Mouse (Mus musculus) stomach, postnatal 0 days (tissue): Measurements from ENCODE around the gene Fgfr2.

ENCODE experiments used
- CTCF ChIP-seq: IDR thresholded peaks from 2 replicates; pipeline ENCODE4 v1.5.1; 2016; ENCODE audit warnings: antibody characterized with exemption, low read depth, mild to moderate bottlenecking, moderate library complexity
- EP300 ChIP-seq: optimal IDR thresholded peaks from 2 replicates; pipeline ENCODE3; 2016; ENCODE audit warnings: antibody characterized with exemption

GRCm38 (mm10) chr7:132600926-132601325, 522.2 kb downstream of the Fgfr2 start:
- TF ChIP-seq CTCF (no peak), EP300 (no peak)
